Mouse (Mus musculus): ENCODE results near the gene Arhgef19. TPM values are rescaled to one million over a fixed set of nuclear protein-coding genes. Genes with fewer than 3 reads are reported as not detected.

Arhgef19 gene
- total and polyA plus RNA-seq, 3 experiments, result 0.78 TPM; not detected in 2

DNA sequence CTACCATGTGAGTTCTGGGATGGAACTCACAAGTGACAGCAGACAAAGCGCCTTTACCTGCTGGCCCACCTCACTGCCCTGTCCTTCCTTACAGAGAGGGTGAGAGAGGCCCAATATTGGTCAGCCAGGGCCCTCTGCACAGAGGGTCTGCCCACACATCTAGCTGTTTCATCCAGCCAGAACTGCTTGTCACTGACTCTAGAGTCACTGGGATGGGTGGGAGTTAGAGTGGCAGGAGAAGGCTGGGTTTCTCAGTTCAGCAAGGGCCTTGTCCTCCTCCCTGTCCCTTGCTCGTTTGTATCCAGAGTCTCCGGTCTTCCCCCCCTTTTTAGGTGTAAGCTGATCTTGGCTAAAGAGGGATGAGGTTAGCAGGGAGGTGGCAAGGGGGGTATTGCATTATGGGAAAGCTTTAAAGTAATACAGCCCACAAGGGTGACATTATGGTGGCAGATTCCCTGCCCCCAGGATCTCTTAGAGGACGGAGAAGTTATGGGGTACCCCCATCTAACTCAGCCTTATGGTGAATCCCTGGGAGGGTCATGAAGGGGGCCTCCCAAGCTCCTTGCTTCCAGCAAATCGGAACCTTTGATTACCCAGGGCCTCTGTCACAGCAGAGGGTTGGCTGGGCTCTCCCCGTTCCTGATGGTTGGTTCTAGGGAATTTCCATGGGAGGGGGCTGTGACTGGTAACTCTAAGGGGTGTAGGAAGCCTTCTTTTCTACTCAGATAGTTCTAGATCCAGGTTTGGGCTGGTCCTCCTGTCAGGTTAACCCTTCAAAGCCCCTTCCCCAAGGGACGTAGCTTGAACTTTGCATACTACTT lies 64.3 kb downstream of the Arhgef19 start:
- DNase-seq (ENCODE audit: low read depth, low spot score), result no peak
- no peaks in the 10 kb centered on the region for H3K9me3 ChIP-seq (replicated peaks; ENCODE audit: insufficient read depth, low read length)
- H3K27me3 ChIP-seq (ENCODE audit: control insufficient read depth in 1 of 2, insufficient read depth in 2 of 2, low read length in 2 of 2), result no peaks in the 10 kb centered on the region
- H3K36me3 ChIP-seq (ENCODE audit: control insufficient read depth in 1 of 2, insufficient read depth in 2 of 2, low read length in 2 of 2), result no peaks in the 10 kb centered on the region
- no peak for TF ChIP-seq ZC3H11A (IDR thresholded peaks at IDR 0.05; ENCODE audit: low read depth, low read length)
- no peak for TF ChIP-seq CHD2 (IDR thresholded peaks at IDR 0.05; ENCODE audit: low read length)
- no peak for TF ChIP-seq NELFE (IDR thresholded peaks at IDR 0.05; ENCODE audit: low read depth, low read length)
- no peak for TF ChIP-seq JUND (IDR thresholded peaks at IDR 0.05; ENCODE audit: low read depth, low read length)
- no peak for TF ChIP-seq MYB (IDR thresholded peaks at IDR 0.05; ENCODE audit: low read depth, low read length)
- TF ChIP-seq POLR2AphosphoS5 (IDR thresholded peaks at IDR 0.05; ENCODE audit: borderline replicate concordance, low read depth, low read length), result no peak
- TF ChIP-seq TAL1 (IDR thresholded peaks at IDR 0.05; ENCODE audit: low read length), result no peak
- TF ChIP-seq E2F4 (IDR thresholded peaks at IDR 0.05; ENCODE audit: borderline replicate concordance, low read depth, low read length), result no peak
- TF ChIP-seq NRF1 (IDR thresholded peaks at IDR 0.05; ENCODE audit: insufficient read depth, low read depth, low read length, poor library complexity, severe bottlenecking), result no peak
- no peak for TF ChIP-seq TCF12 (IDR thresholded peaks at IDR 0.05; ENCODE audit: low read depth, low read length)
- TF ChIP-seq USF1 (IDR thresholded peaks at IDR 0.05; ENCODE audit: low read depth, low read length), result no peak
- no peak for TF ChIP-seq KAT2A (conservative IDR thresholded peaks at IDR 0.05; ENCODE audit: low read depth, low read length)
- no peak for TF ChIP-seq CTCF (IDR thresholded peaks at IDR 0.05 in 2 of 3, conservative IDR thresholded peaks at IDR 0.05 in 1 of 3; ENCODE audit: control insufficient read depth in 1 of 3, insufficient read depth in 1 of 3, low read depth in 2 of 3, low read length in 3 of 3, poor library complexity in 1 of 3, severe bottlenecking in 1 of 3)
- no peak for TF ChIP-seq TBP (IDR thresholded peaks at IDR 0.05; ENCODE audit: low read depth, low read length)
- no peak for TF ChIP-seq POLR2A (IDR thresholded peaks at IDR 0.05; ENCODE audit: control insufficient read depth in 1 of 2, insufficient read depth in 1 of 2, low read depth in 1 of 2, low read length in 2 of 2, poor library complexity in 1 of 2)
- no peak for TF ChIP-seq CHD1 (IDR thresholded peaks at IDR 0.05; ENCODE audit: low read depth, low read length)
- no peaks in the 10 kb centered on the region for H3K79me2 ChIP-seq (ENCODE audit: control insufficient read depth, insufficient read depth, low read length, poor library complexity)
- no peak overlapping the region for H3K4me3 ChIP-seq (ENCODE audit: control insufficient read depth in 1 of 2, insufficient read depth in 1 of 2, low read depth in 2 of 2, low read length in 2 of 2)
- no peaks in the 10 kb centered on the region for H3K4me1 ChIP-seq (ENCODE audit: control insufficient read depth in 1 of 2, insufficient read depth in 2 of 2, low read length in 2 of 2)
- H3K9ac ChIP-seq (ENCODE audit: control insufficient read depth, low read depth, low read length, poor library complexity, severe bottlenecking), result no peak overlapping the region
- no peak overlapping the region for H3K27ac ChIP-seq (ENCODE audit: control insufficient read depth, low read depth, low read length)

DNA sequence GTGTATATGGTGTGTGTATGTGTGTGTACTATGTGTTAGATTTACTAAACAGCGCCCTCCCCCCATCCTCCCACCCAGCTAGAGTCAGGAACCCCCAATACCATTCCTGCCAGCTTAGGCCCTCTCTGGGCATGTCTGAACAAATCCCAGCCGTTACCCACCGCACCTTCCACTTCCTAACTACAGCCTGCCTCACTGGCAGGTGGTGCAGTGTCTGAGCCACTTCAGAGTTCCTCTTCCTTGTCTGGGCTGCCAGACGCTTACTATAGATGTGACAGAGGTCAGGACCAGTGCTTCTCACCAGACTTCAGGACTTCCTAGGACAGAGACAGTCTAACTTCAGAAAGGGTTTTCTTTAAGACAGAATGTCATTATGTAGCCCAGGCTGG lies 64.9 kb downstream of the Arhgef19 start:
- Histone ChIP-seq H3K36me3 (ENCODE audit: control insufficient read depth in 1 of 2, insufficient read depth in 2 of 2, low read length in 2 of 2) (no peaks in the 10 kb centered on the region), H3K79me2 (ENCODE audit: control insufficient read depth, insufficient read depth, low read length, poor library complexity) (no peaks in the 10 kb centered on the region), H3K27ac (ENCODE audit: control insufficient read depth, low read depth, low read length) (no peak overlapping the region), H3K4me3 (ENCODE audit: control insufficient read depth in 1 of 2, insufficient read depth in 1 of 2, low read depth in 2 of 2, low read length in 2 of 2) (no peak overlapping the region), H3K27me3 (ENCODE audit: control insufficient read depth in 1 of 2, insufficient read depth in 2 of 2, low read length in 2 of 2) (no peaks in the 10 kb centered on the region), H3K4me1 (ENCODE audit: control insufficient read depth in 1 of 2, insufficient read depth in 2 of 2, low read length in 2 of 2) (no peaks in the 10 kb centered on the region), H3K9me3 (replicated peaks; ENCODE audit: insufficient read depth, low read length) (no peaks in the 10 kb centered on the region), H3K9ac (ENCODE audit: control insufficient read depth, low read depth, low read length, poor library complexity, severe bottlenecking) (no peak overlapping the region)
- DNase-seq (ENCODE audit: low read depth, low spot score), result peak; percentile 25
- TF ChIP-seq NRF1 (IDR thresholded peaks at IDR 0.05; ENCODE audit: insufficient read depth, low read depth, low read length, poor library complexity, severe bottlenecking) (no peak), ZC3H11A (IDR thresholded peaks at IDR 0.05; ENCODE audit: low read depth, low read length) (no peak), MXI1 (IDR thresholded peaks at IDR 0.05; ENCODE audit: low read depth, low read length) (no peak), ZKSCAN1 (IDR thresholded peaks at IDR 0.05; ENCODE audit: low read depth, low read length) (no peak), MAFK (IDR thresholded peaks at IDR 0.05; ENCODE audit: borderline replicate concordance, low read depth, low read length) (no peak), ZMIZ1 (IDR thresholded peaks at IDR 0.05; ENCODE audit: low read depth, low read length) (no peak), MAX (IDR thresholded peaks at IDR 0.05; ENCODE audit: low read length) (no peak), JUND (IDR thresholded peaks at IDR 0.05; ENCODE audit: low read depth, low read length) (no peak), SIN3A (IDR thresholded peaks at IDR 0.05; ENCODE audit: low read length) (no peak), SMC3 (IDR thresholded peaks at IDR 0.05; ENCODE audit: low read depth, low read length) (no peak), CHD1 (IDR thresholded peaks at IDR 0.05; ENCODE audit: low read depth, low read length) (no peak), ELF1 (IDR thresholded peaks at IDR 0.05; ENCODE audit: low read depth, low read length) (no peak), UBTF (IDR thresholded peaks at IDR 0.05; ENCODE audit: borderline replicate concordance, insufficient read depth, low read depth, low read length) (no peak), TCF12 (IDR thresholded peaks at IDR 0.05; ENCODE audit: low read depth, low read length) (no peak), TBP (IDR thresholded peaks at IDR 0.05; ENCODE audit: low read depth, low read length) (no peak), BHLHE40 (IDR thresholded peaks at IDR 0.05; ENCODE audit: borderline replicate concordance, low read depth, low read length) (no peak), POLR2AphosphoS5 (IDR thresholded peaks at IDR 0.05; ENCODE audit: borderline replicate concordance, low read depth, low read length) (no peak)
